27 mouse cellular contexts compared by ENCODE assay signal in the genomic region with DNA sequence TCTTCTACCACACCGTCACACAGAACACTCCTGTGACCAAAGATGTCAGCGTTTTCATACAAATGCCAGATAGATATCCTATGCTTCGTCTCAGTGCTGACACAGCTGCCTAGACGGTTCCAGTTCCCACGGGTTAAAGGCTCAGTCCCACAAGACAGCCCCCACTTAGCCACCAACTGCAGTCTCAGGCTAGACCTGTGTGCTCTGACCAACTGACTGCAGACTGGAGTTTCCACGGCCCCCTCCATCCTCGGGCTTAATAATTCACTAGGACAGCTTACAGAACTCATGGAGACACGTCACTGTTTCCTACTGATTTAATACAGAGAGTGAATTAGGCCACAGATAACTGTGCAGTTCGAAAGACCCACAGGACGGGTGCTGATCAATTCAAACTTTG.
A peak's percentile ranks its signal among the peaks of the same experiment; 100 is the strongest.
DNase-seq lines count a peak whose midpoint lies in the region; ATAC-seq and TF ChIP-seq lines count a peak whose summit lies in the region.
"Had no signal": no experiment of that assay in that cellular context is flagged by ENCODE, and none has a peak within 500 bp of the region (broad histone marks: within the 10 kb centered on the region; RNA-seq: fewer than 3 reads in every experiment).

No protein-coding gene starts in this region.

- H3K36me3 ChIP-seq in intestine, embryonic 15.5 days: no peaks in the 10 kb centered on the region
- H3K36me3 ChIP-seq in intestine, postnatal 0 days (ENCODE audit: control insufficient read depth, insufficient read depth): no peaks in the 10 kb centered on the region
- no peaks in the 10 kb centered on the region for H3K36me3 ChIP-seq in stomach, embryonic 15.5 days
- H3K36me3 ChIP-seq in stomach, postnatal 0 days (ENCODE audit: control insufficient read depth, insufficient read depth, low read length): no peaks in the 10 kb centered on the region
- H3K36me3 ChIP-seq: forebrain, embryonic 10.5 days; G1E; heart, embryonic 15.5 days; hindbrain, embryonic 10.5 days; hindbrain, embryonic 13.5 days had no signal

- TF ChIP-seq CTCF in intestine, postnatal 0 days (IDR thresholded peaks at IDR 0.05; ENCODE audit: low read depth): no peak
- no peak for TF ChIP-seq CTCF in stomach, postnatal 0 days (IDR thresholded peaks at IDR 0.05; ENCODE audit: low read depth)

- no peaks in the 10 kb centered on the region for H3K27me3 ChIP-seq in intestine, embryonic 15.5 days (replicated peaks)
- H3K27me3 ChIP-seq in intestine, postnatal 0 days (replicated peaks; ENCODE audit: control insufficient read depth, insufficient read depth, low read length): no peaks in the 10 kb centered on the region
- H3K27me3 ChIP-seq in stomach, embryonic 15.5 days (replicated peaks): no peaks in the 10 kb centered on the region
- no peaks in the 10 kb centered on the region for H3K27me3 ChIP-seq in stomach, postnatal 0 days (ENCODE audit: control insufficient read depth, insufficient read depth, low read length)
- H3K27me3 ChIP-seq: CH12.LX; forebrain, embryonic 13.5 days; heart, embryonic 15.5 days; hindbrain, embryonic 13.5 days; Patski had no signal

- WGBS in intestine, embryonic 15.5 days: 62% methylated on average over 10 of the region's 10 CpGs
- WGBS in intestine, postnatal 0 days: 59% methylated on average over 10 of the region's 10 CpGs
- WGBS in stomach, embryonic 15.5 days: 72% methylated on average over 10 of the region's 10 CpGs
- WGBS in stomach, postnatal 0 days: 70% methylated on average over 10 of the region's 10 CpGs

- H3K4me2 ChIP-seq in intestine, embryonic 15.5 days (replicated peaks): no peak overlapping the region
- no peak overlapping the region for H3K4me2 ChIP-seq in intestine, postnatal 0 days (replicated peaks; ENCODE audit: low read depth)
- no peak overlapping the region for H3K4me2 ChIP-seq in stomach, embryonic 15.5 days
- H3K4me2 ChIP-seq in stomach, postnatal 0 days (replicated peaks; ENCODE audit: low read depth): no peak overlapping the region
- H3K4me2 ChIP-seq: forebrain, embryonic 13.5 days; heart, embryonic 11.5 days; heart, embryonic 15.5 days; hindbrain, embryonic 13.5 days had no signal

- no peak overlapping the region for H3K27ac ChIP-seq in intestine, embryonic 15.5 days
- H3K27ac ChIP-seq in intestine, postnatal 0 days (ENCODE audit: low read depth, low read length): no peak overlapping the region
- H3K27ac ChIP-seq in stomach, embryonic 15.5 days: no peak overlapping the region
- no peak overlapping the region for H3K27ac ChIP-seq in stomach, postnatal 0 days (replicated peaks)
- H3K27ac ChIP-seq: forebrain, embryonic 10.5 days; forebrain, embryonic 13.5 days; heart, embryonic 15.5 days; hindbrain, embryonic 10.5 days; hindbrain, embryonic 13.5 days had no signal

- H3K4me3 ChIP-seq in intestine, embryonic 15.5 days (replicated peaks): no peak overlapping the region
- no peak overlapping the region for H3K4me3 ChIP-seq in intestine, postnatal 0 days (ENCODE audit: low read depth, low read length)
- H3K4me3 ChIP-seq in stomach, embryonic 15.5 days (replicated peaks): no peak overlapping the region
- H3K4me3 ChIP-seq in stomach, postnatal 0 days (ENCODE audit: low read depth, low read length): no peak overlapping the region
- H3K4me3 ChIP-seq: forebrain, embryonic 10.5 days; forebrain, embryonic 13.5 days; heart, embryonic 15.5 days; hindbrain, embryonic 10.5 days; hindbrain, embryonic 13.5 days had no signal

- peak; percentile 7 for DNase-seq in kidney, postnatal 10 days
- no peak for DNase-seq in kidney, postnatal 25 days
- DNase-seq in stomach, postnatal 0 days (ENCODE audit: low spot score): no peak
- DNase-seq in yolk sac, embryonic 10.5 days (ENCODE audit: low spot score): no peak
- DNase-seq: adrenal gland, postnatal 10 days; adrenal gland, postnatal 36 days; B cell, adult 2 months; cerebellum, adult 18-20 months; cerebellum, adult 9-10 months; cerebellum, postnatal 14 days; gastrocnemius, postnatal 10 days; gastrocnemius, postnatal 36 days; heart, postnatal 10 days; heart, postnatal 36 days had no signal

- H3K9ac ChIP-seq in intestine, embryonic 15.5 days: no peak overlapping the region
- no peak overlapping the region for H3K9ac ChIP-seq in intestine, postnatal 0 days (ENCODE audit: low read depth, low read length)
- no peak overlapping the region for H3K9ac ChIP-seq in stomach, embryonic 15.5 days
- no peak overlapping the region for H3K9ac ChIP-seq in stomach, postnatal 0 days (ENCODE audit: low read length)
- H3K9ac ChIP-seq: forebrain, embryonic 13.5 days; heart, embryonic 15.5 days; hindbrain, embryonic 13.5 days had no signal

- no peaks in the 10 kb centered on the region for H3K9me3 ChIP-seq in intestine, embryonic 15.5 days
- H3K9me3 ChIP-seq in intestine, postnatal 0 days (ENCODE audit: control insufficient read depth): no peaks in the 10 kb centered on the region
- H3K9me3 ChIP-seq in stomach, embryonic 15.5 days: no peaks in the 10 kb centered on the region
- no peaks in the 10 kb centered on the region for H3K9me3 ChIP-seq in stomach, postnatal 0 days (ENCODE audit: control insufficient read depth, low read length)
- H3K9me3 ChIP-seq: forebrain, embryonic 10.5 days; forebrain, embryonic 13.5 days; G1E; heart, embryonic 15.5 days; hindbrain, embryonic 10.5 days; hindbrain, embryonic 13.5 days had no signal

- no peaks in the 10 kb centered on the region for H3K4me1 ChIP-seq in intestine, embryonic 15.5 days (replicated peaks)
- H3K4me1 ChIP-seq in intestine, postnatal 0 days (replicated peaks; ENCODE audit: control insufficient read depth, insufficient read depth, low read length): no peaks in the 10 kb centered on the region
- H3K4me1 ChIP-seq in stomach, embryonic 15.5 days: no peaks in the 10 kb centered on the region
- no peaks in the 10 kb centered on the region for H3K4me1 ChIP-seq in stomach, postnatal 0 days (replicated peaks; ENCODE audit: control insufficient read depth, insufficient read depth)
- H3K4me1 ChIP-seq: forebrain, embryonic 10.5 days; forebrain, embryonic 13.5 days; hindbrain, embryonic 10.5 days; hindbrain, embryonic 13.5 days had no signal

- TF ChIP-seq EP300 in stomach, postnatal 0 days (optimal IDR thresholded peaks at IDR 0.05): no peak

- ATAC-seq in intestine, embryonic 15.5 days: peak; percentile 59
- ATAC-seq in intestine, postnatal 0 days: no peak
- peak; percentile 80; the same call in 1 of the 2 replicates for ATAC-seq in stomach, embryonic 15.5 days (ENCODE audit: insufficient read depth, low FRiP score, low read depth)
- ATAC-seq in stomach, postnatal 0 days (ENCODE audit: low FRiP score, low TSS enrichment): no peak
- ATAC-seq: forebrain, embryonic 13.5 days; forebrain, embryonic 16.5 days; Patski had no signal

Comparison
In these comparisons a context has a peak if more than half of its experiments do, and no peak if none do; other contexts are left out.
1. ATAC-seq: peak in intestine, embryonic 15.5 days (single experiment) and stomach, embryonic 15.5 days (single experiment); none in intestine, postnatal 0 days (single experiment) and stomach, postnatal 0 days (single experiment).